Mouse (Mus musculus) layer of hippocampus, adult 2 months (tissue): Measurements from ENCODE around the gene Gimap5. TPM values are rescaled to one million over a fixed set of nuclear protein-coding genes. Genes with fewer than 3 reads are reported as not detected.

Experiments used
- DNase-seq, 2 experiments: peaks; one replicate each; pipeline ENCODE4 v3.0.0; 2022; ENCODE audit warnings: low spot score in 2 of 2
- H3K27ac ChIP-seq: fragments of 200-600 bp; 2 replicates; pipeline ENCODE4 v1.8.1; 2022
- H3K4me3 ChIP-seq: fragments of 200-600 bp; 2 replicates; pipeline ENCODE4 v1.8.1; 2022; ENCODE audit warnings: mild to moderate bottlenecking
- CTCF ChIP-seq: fragments of 200-600 bp; conservative IDR thresholded peaks from 2 replicates; pipeline ENCODE4 v1.8.1; 2022; ENCODE audit warnings: antibody characterized with exemption, mild to moderate bottlenecking, moderate library complexity
- long read RNA-seq, 2 experiments: library from polyadenylated mRNA; stranded (forward); transcript quantifications; one replicate each; pipeline ENCODE4 v2.0.0; 2021; ENCODE audit warnings: borderline mapping rate in 2 of 2
- total RNA-seq, 2 experiments: library from RNA; stranded (reverse); gene quantifications; 2 replicates each; pipeline ENCODE4 v1.2.3; 2021

Gene Gimap5
- total RNA-seq, result 1 to 10 TPM in 1 of 2 experiments, under 1 TPM in 1; 0.74 to 1.5 TPM
- long read RNA-seq, experiment 1, result 0 reads
- long read RNA-seq, experiment 2, partial matches to known transcripts, result 0 of 1 reads
- long read RNA-seq, experiment 2, other reads (novel, unspliced or antisense), result 1 of 1 reads

GRCm38 (mm10) chr6:48745959-48746889 is at the start of gene Gimap5:
TSS of gene Gimap5 (plus strand) at chr6:48746197.
- no peak for DNase-seq
- peak within 1 kb of the TSS; percentile 67 for H3K27ac ChIP-seq

GRCm38 (mm10) chr6:48696830-48697554 is 49.0 kb upstream of the Gimap5 start:
- H3K27ac ChIP-seq, result no peak overlapping the region
- no peak for TF ChIP-seq CTCF
- DNase-seq, result no peak
- no peak overlapping the region for H3K4me3 ChIP-seq

More at GRCm38 (mm10) chr6:48745959-48746889, at the start of gene Gimap5:
- peak within 1 kb of the TSS; percentile 27 for H3K4me3 ChIP-seq
- TF ChIP-seq CTCF, result peak; percentile 78

GRCm38 (mm10) chr6:48697555-48697930 is 48.5 kb upstream of the Gimap5 start:
- H3K27ac ChIP-seq, result no peak overlapping the region
- DNase-seq, result no peak
- H3K4me3 ChIP-seq, result no peak overlapping the region
- TF ChIP-seq CTCF, result no peak

GRCm38 (mm10) chr6:48698066-48698856 is 47.7 kb upstream of the Gimap5 start:
- DNase-seq, result no peak
- H3K4me3 ChIP-seq, result no peak overlapping the region
- no peak overlapping the region for H3K27ac ChIP-seq
- no peak for TF ChIP-seq CTCF

- no peak for DNase-seq
- TF ChIP-seq CTCF, result no peak
- H3K27ac ChIP-seq, result no peak overlapping the region
These were observed 47.1 kb upstream of the Gimap5 start for GRCm38 (mm10) chr6:48698888-48699287.

GRCm38 (mm10) chr6:48700251-48701075 is 45.5 kb upstream of the Gimap5 start:
- Histone ChIP-seq H3K27ac (0 out of 2 replicates have a peak overlapping the region, but pooled peaks have one; percentile 43), H3K4me3 (no peak overlapping the region)
- no peak for TF ChIP-seq CTCF
- DNase-seq, result no peak

More at GRCm38 (mm10) chr6:48698888-48699287, 47.1 kb upstream of the Gimap5 start:
- H3K4me3 ChIP-seq, result no peak overlapping the region

GRCm38 (mm10) chr6:48702146-48702545 is 43.9 kb upstream of the Gimap5 start:
- Histone ChIP-seq H3K4me3 (no peak overlapping the region), H3K27ac (no peak overlapping the region)
- no peak for TF ChIP-seq CTCF
- DNase-seq, result no peak

- no peak overlapping the region for H3K4me3 ChIP-seq
- no peak overlapping the region for H3K27ac ChIP-seq
- peak; percentile 21; the same call in 1 of the 2 replicates for TF ChIP-seq CTCF
- no peak for DNase-seq
These were observed 43.4 kb upstream of the Gimap5 start for GRCm38 (mm10) chr6:48702601-48703000.

- H3K4me3 ChIP-seq, result no peak overlapping the region
- no peak overlapping the region for H3K27ac ChIP-seq
- DNase-seq, result no peak
- TF ChIP-seq CTCF, result no peak
These were observed 41.9 kb upstream of the Gimap5 start for GRCm38 (mm10) chr6:48704146-48704545.

GRCm38 (mm10) chr6:48706130-48706529 is 39.9 kb upstream of the Gimap5 start:
- Histone ChIP-seq H3K4me3 (no peak overlapping the region), H3K27ac (no peak overlapping the region)
- no peak for DNase-seq
- TF ChIP-seq CTCF, result no peak

GRCm38 (mm10) chr6:48718455-48718854 is 27.5 kb upstream of the Gimap5 start, which contains the start of the genes Gm28053 and Gimap7:
TSS of gene Gm28053 (plus strand) at chr6:48718607.
TSS of gene Gimap7 (plus strand) at chr6:48718621.
- Histone ChIP-seq H3K27ac (no peak within 1 kb of the TSS), H3K4me3 (no peak within 1 kb of the TSS)
- DNase-seq, result no peak
- TF ChIP-seq CTCF, result no peak
